Mouse (Mus musculus) left cerebral cortex, adult 18-20 months (tissue): ENCODE results near the gene Gm42742. TPM values are rescaled to one million over a fixed set of nuclear protein-coding genes. Genes with fewer than 3 reads are reported as not detected.

Experiments
- DNase-seq, 2 experiments: peaks; one replicate each; pipeline ENCODE4 v3.0.0; 2021 to 2022; ENCODE audit warnings: low spot score in 2 of 2, mixed read lengths in 1 of 2
- microRNA-seq, 2 experiments: library from miRNA; unstranded; fragments of <30 nt; microRNA quantifications; one replicate each; pipeline ENCODE4 v1.2.0; 2021
- total RNA-seq, 2 experiments: library from RNA; stranded (reverse); gene quantifications; 2 replicates each; pipeline ENCODE4 v1.2.3; 2021

Gm42742 gene
- total RNA-seq, 2 experiments from 2014 or later = 45.7 to 55.3 TPM

DNA sequence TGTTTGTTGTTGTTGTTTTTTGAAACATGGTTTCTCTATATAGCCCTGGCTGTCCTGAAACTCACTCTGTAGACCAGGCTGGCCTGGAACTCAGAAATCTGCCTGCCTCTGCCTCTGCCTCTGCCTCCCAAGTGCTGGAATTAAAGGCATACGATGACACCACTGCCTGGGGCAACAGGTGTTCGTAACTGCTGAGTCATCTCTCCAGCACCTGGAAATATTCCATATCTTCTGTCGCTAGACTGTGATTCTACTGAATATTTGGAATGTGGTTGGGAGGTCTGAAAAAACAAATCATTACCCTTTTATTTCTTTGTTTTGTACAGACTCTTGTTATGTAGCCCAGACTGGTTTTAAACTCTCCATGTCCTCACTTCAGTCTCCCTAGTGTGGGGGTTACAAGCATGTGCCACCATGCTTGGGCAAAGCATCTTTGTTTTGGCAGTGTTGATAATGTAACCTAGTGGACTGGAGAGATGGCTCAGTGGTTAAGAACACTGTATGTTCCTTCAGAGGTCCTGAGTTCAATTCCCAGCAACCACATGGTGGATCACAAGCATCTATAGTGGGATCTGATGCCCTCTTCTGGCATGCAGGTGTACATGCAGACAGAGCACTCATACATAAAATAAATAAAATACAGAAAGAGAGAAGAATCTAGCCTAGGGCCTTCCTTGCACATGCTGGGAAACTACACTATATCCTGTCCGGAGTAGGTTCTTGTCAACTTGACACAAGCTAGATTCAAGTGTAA is 16.6 kb downstream of the Gm42742 start:
- DNase-seq = no peak

DNA sequence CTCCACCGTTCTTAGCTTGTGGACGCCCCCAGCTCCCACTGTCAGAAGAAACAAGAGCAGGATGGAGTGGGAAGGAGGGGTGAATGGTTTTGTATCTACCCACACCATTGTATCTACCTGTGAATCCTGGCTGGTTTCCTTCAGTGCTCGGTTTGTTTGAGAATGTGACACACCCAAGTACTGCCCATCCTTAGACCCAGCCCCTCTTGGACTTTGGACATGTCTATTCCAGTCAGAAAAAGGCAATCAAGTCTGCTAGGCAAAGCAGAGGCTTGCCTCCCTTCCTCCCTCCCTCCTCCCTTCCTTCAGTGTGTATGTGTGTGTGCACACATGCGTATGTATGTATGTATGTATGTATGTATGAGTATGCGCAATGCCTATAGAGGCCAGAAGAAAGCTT is 17.3 kb downstream of the Gm42742 start:
- no peak for DNase-seq

DNA sequence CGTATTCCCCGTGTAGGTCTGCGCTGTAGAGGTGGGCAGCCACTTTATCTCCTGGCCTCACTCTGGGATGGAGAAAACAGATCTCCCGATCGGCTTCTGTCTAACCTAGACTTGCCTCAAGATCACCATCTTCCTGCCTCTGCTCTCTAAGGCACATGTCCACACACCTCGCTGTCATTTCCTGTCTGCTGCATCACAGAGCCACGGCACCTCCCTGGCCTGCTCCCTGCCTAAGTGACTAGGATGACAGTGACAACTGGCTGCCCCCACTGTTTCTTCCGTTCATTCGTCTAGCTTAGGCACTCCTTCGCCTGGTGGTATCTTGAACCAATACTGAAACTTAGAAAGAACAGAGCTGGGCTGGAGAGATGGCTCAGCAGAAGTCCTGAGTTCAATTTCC is 21.3 kb downstream of the Gm42742 start:
- DNase-seq = no peak

DNA sequence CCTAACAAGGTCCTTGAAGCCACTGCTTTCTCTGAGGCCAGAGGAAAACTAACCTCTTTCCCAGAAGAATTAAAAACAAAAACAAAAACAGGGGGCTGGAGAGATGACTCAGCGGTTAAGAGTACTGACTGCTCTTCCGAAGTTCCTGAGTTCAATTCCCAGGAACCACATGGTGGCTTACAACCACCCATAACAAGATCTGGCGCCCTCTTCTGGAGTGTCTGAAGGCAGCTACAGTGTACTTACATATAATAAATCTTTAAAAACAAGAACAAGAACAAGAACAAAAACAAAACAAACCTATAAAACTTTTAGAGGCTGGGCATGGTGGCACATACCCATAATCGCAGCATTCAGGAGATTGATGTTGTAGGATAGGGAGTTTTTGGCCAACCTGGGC is 24.4 kb downstream of the Gm42742 start:
- DNase-seq = no peak

DNA sequence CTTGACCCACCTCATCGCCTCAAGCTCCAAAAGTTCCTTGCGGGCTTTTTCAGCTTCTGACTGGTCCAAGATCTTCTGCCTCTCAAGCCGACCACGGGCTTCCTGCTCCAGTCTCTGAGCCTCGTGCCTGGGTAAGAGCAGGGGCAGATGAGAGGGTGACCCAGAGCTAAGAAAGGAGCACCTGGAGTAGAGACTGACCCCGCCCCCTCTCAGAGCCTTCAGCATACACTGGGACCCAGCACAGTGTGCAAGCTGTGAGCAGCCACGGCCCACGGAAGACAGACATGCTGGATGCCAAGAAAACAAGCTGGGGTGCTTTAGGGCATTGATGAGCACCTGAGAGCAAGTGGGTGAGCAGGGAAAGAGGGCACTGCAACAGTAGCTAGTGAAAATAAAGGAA is 32.1 kb downstream of the Gm42742 start:
- no peak for DNase-seq

DNA sequence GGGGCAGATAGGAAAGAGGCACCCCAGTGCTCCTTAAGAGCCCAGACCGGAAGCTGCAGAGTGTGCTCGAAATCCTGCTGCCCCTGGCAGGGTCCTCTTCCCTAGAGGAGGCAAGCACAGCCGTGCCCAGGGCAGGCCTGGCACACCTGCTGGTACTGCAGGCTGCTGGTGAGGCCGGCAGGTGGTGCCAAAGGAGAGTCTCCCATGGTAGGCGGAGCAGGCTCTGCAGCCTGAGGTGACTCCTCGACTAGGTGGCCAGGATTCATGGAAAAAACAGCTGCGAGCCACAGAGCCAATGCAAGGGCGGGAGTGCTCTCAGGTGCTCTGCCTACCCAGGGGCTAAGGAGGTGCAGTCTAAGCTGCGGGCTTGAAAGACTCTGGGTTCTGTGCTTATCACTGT is 34.6 kb downstream of the Gm42742 start:
- DNase-seq = peak; percentile 42 to 43

DNA sequence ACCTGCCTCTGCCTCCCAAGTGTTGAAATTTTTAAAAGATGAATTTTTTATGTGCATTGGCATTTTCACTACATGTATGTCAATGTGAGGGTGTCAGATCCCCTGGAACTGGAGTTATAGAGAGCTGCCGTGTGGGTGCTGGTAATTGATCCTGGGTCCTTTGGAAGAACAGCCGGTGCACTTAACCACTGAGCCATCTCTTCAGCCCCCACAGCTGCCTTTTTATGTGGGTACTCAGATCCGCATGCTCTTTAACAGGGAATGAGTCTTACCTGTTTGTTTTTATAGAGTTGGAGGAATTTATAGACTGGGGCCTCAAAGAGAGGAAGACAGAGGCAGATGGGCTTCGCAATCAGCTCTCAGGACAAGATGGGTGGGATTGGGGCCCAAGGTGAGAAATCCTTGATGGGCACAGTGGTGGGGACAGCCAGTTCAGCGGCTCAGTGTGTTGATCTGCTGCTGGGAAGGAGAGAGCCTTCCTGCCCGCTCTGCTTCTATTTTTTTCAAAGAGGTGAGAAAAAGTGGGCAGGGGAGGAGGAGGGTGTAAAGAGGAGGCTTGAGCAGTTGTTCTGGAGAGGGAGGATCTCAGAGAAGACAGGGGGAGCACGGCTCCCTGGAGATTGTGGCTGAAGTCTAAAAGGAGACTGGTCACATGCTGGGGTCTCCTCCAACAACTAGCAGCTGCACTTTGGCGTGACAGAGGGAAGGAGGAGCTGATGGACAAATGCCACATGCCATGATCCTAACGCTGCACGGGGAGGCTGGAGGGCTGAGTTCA is 36.0 kb downstream of the Gm42742 start:
- peak; percentile 58 to 72 for DNase-seq

DNA sequence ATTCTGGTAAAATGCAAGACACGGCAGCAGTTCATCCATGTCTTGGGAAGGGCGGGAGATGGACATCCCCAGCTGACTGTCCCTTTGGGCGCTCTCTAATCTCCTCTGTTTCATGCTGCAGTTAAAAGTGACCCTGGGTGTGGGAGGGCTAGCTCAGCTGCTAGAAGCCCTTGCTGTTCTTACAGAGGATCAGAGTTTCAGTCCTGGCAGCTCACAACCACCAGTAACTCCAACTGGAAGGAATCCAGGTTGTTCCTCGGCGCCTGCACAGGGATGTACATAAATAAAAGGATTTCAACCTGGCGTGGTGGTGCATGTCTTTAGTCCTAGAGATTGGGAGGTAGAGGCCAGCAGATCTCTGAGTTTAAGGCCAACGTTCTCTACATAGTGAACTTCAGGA is 37.8 kb downstream of the Gm42742 start:
- DNase-seq = no peak

DNA sequence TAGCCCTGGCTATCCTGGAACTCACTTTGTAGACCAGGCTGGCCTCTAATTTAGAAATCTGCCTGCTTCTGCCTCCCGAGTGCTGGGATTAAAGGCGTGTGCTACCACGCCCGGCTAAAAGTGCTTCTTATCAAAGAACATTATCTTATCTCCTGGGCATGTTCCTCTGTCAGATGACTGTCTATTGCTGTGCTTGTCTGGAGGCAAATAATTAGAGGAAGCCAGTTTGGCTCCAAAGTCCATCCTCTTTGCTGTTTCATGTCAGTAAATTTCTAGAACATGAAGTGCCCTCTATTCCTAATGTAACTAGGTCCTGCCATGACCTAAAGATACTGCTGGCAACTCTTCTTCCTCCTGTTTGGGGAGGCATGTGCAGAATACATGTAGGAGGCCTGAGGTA is 38.8 kb downstream of the Gm42742 start:
- no peak for DNase-seq

DNA sequence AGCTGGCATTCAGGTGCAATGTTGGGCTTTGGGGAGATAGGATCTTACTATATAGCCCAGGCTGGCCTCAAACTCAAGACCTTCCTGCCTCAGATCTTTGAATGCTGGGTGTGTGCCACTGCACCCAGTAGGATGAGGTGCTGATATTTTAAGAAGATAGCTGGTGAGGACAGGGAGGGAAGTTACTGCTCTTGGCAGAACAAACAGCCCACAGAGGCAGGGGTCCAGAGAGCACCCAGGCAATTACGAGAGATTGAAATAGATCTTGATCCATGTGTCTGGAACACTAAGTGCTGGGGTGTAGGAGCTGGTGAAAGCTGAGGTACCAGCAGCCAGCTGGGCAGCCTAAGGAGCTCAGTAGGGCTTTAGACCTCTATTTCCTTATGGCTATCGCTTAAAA is 39.3 kb downstream of the Gm42742 start:
- DNase-seq = no peak

DNA sequence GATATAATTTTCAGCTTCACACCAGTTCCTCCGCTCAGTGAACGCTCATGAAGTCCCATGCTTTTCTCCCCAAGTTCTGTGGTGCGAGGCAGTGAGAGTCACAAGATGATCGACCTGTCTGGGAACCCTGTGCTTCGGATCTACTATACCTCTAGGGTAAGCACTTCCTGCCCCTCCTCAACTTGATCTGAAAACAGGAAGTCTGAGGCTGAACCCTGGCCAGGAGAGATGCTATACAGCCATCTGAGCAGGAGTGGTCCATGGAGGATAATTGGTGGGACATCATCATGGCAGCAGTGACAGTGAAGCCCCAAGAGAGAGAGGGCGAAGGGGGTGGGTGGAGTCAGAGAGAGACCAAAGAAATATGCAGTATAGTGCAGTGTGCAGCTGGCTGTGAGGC is 42.1 kb downstream of the Gm42742 start:
- DNase-seq = no peak

DNA sequence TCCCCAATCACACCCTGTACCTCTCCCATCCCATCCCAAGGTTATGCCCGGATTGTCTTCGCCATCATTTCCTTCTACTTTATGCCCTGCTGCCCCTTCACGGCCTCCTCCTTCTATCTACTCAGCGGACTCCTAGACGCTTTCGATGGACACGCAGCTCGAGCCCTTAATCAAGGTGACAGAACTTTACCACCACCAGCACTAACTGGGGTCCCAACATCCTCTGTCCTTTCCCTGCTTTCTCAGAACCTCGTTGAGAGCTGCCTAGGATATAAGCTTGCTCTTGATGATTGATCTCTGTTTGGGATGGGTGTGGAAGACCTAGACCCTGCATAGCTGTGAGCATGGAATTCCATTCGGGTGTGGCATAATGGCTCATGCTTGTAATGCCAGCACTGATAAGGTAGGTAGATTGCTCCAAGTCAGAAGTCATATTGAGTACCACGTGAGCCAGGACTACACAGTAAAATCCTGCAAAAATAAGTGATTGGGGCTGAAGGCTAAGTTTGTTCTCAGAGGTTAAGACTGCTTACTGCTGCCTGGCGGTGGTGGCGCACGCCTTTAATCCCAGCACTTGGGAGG is 43.9 kb downstream of the Gm42742 start:
- no peak for DNase-seq

DNA sequence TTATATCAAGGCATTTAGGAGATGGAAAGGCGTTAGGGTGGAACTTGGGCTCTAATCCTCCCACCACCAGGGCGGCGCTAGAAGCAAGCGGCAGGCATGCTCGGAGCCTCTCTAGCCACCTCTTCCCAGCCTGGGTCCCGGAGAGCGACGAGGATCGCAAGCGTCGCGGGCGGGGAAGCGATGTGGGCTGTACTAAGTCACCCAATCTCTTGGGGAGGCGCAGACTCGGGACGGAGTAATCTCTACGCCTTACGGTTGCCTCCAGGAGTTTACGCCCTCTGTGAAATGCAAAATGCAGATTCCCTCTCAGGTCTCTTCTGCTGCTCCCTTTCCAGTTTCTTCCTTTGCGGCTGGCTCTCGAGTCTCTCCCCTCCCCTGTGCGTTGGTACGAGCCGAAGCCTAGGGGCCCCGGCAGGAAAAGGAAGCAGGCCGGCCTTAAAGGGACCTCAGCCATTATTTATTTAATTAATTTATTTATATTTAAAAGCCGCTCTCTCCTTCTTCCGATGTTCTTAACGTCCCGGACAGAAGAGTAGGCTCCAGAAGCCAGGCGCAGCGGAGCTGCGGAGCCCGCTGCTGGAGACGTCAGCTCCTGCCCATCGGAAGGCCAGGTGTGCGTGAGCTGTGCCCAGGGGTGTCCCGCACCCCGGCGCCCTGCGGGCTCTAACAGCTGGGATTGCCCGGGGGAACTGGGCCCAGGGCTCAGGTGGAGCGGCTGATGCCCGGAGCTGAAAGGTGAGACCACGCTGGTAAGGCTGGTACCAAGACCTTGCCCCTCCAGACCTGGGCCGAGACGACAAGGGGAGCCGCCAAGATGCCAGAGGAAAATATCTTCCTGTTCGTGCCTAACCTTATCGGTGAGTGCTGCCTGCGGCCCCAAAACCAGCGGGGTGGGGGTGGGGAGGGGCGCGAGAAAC is 44.7 kb downstream of the Gm42742 start, which contains the start of gene Cdiptos:
Gene Cdiptos (minus strand): TSS at position 149 of the 917 bp plus-strand sequence.
- peak; percentile 97 to 98 for DNase-seq

DNA sequence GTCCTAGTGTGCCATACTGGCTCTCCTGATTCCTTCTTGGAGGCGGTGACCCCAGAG is 45.2 kb downstream of the Gm42742 start, which contains the start of gene Cdipt:
Gene Cdipt (plus strand): TSS at position 22 of the 57 bp plus-strand sequence.
- DNase-seq = no peak

DNA sequence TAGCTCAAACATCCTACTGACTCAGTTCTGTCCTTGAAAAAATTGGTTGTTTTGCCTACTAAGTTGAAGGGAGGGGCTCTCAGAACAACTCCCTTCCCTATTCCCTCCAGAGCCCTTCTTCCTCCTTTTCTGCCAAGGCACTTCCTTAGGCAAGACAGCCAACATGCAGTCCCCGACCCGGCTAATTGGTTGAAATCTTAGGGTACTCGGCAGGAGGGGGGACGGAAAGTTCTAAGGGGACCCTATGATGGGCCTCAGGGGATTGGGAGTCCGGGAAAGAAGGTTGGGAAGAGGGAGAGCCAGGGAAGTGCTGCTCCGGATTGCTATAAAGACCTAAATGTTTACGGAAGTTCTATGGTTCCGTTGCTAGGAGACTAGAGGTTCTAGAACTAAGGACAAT is 45.4 kb downstream of the Gm42742 start:
- no peak for DNase-seq

DNA sequence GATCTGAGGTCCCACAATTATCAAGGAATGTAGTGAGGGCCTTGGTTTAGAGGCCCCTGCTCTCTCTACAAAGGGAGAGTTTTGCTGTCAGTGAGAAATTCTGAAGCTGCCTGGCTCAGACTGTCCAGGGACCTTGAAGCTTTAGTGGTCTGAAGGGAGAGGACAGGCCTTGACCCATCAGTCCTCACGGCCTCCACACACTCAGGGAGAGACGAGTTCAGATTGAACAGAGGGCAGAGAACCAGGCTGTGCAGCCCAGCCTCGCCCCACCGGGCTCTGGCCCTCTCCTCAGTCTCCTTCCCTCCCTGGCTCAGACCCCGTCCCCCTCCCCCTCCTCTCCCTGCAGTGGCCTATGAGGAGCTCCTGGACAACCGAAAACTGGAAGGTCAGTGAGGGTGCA is 53.5 kb downstream of the Gm42742 start:
- DNase-seq = no peak

DNA sequence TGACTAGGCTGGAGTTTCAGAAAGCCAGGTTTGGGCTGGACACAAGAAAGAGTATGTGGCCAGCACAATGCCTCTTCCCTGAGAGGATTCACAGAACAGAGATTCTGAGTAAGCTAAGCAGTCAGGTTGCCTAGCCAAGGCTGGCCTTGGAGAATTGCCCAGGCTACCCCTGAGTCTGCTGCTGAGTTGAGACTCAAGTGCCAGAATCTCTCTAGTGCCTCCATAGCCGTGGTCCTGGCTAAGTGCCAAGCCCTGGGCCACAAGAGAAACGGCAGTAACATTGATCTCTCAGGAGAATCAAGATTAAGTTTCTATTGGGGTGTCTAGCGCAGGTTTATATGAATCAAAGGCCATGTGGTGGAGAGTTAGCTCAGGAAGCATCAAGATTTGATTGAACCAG is 55.3 kb downstream of the Gm42742 start:
- DNase-seq = no peak

Small RNA genes lying within 50 kb of the gene (microRNA-seq; reads per million reads assigned to microRNA genes)
- gene Gm44343 = 0 reads per million in 2 experiments

Other genes with a start within 250 kb of the Gm42742 start
- gene Ypel3, start 244.1 kb downstream of the Gm42742 start, total RNA-seq = 100 to 1,000 TPM; 282 to 325 TPM
- gene Tbx6, start 239.6 kb downstream of the Gm42742 start, total RNA-seq = under 1 TPM; 0.56 to 0.63 TPM
- gene Ppp4c, start 228.6 kb downstream of the Gm42742 start, total RNA-seq = 10 to 100 TPM; 48.3 to 48.5 TPM
- 10 to 100 TPM; 63.0 to 65.5 TPM for gene Fam57b, start 223.4 kb downstream of the Gm42742 start, total RNA-seq
- not detected for gene 4930451I11Rik, start 189.5 kb downstream of the Gm42742 start, total RNA-seq
- 10 to 100 TPM; 55.8 to 56.1 TPM for gene Doc2a, start 173.7 kb downstream of the Gm42742 start, total RNA-seq
- gene Hirip3, start 159.1 kb downstream of the Gm42742 start, total RNA-seq = 10 to 100 TPM; 29.0 to 31.9 TPM
- 10 to 100 TPM; 54.0 to 54.6 TPM for gene Ino80e, start 158.7 kb downstream of the Gm42742 start, total RNA-seq
- gene Taok2, start 136.4 kb downstream of the Gm42742 start, total RNA-seq = 100 to 1,000 TPM; 150 to 163 TPM
- 10 to 100 TPM; 19.6 to 23.3 TPM for gene Tmem219, start 98.2 kb downstream of the Gm42742 start, total RNA-seq
- gene Kctd13, start 92.2 kb downstream of the Gm42742 start, total RNA-seq = 100 to 1,000 TPM; 136 to 158 TPM
- 10 to 100 TPM; 39.7 to 43.3 TPM for gene Asphd1, start 71.5 kb downstream of the Gm42742 start, total RNA-seq
- gene Sez6l2, start 70.5 kb downstream of the Gm42742 start, total RNA-seq = 100 to 1,000 TPM; 407 to 416 TPM
- gene Cdipt, start 45.2 kb downstream of the Gm42742 start, total RNA-seq = 100 to 1,000 TPM; 171 to 180 TPM
- gene Cdiptos, start 45.0 kb downstream of the Gm42742 start, total RNA-seq = under 1 TPM in 1 of 2 experiments, not detected in 1; 0.45 TPM
- gene Mvp, start 6.5 kb downstream of the Gm42742 start, total RNA-seq = 1 to 10 TPM; 8.6 to 9.5 TPM
- gene Pagr1b, start 4.6 kb downstream of the Gm42742 start, total RNA-seq = not detected
- 10 to 100 TPM; 18.7 to 35.6 TPM for gene Pagr1a, start 3.7 kb downstream of the Gm42742 start, total RNA-seq
- 100 to 1,000 TPM; 202 to 211 TPM for gene Prrt2, start 114 bp upstream of the Gm42742 start, total RNA-seq
- gene Maz, start 5.9 kb upstream of the Gm42742 start, total RNA-seq = 100 to 1,000 TPM; 205 to 207 TPM
- gene Kif22, start 21.4 kb upstream of the Gm42742 start, total RNA-seq = 1 to 10 TPM; 3.6 to 5.7 TPM
- gene Zg16, start 66.2 kb upstream of the Gm42742 start, total RNA-seq = not detected
- 1 to 10 TPM; 1.1 to 1.6 TPM for gene AI467606, start 70.3 kb upstream of the Gm42742 start, total RNA-seq
- under 1 TPM; 0.54 to 0.63 TPM for gene Qprt, start 101.1 kb upstream of the Gm42742 start, total RNA-seq
- gene Spn, start 116.7 kb upstream of the Gm42742 start, total RNA-seq = under 1 TPM; 0.09 to 0.16 TPM
- 10 to 100 TPM; 88.0 to 90.2 TPM for gene Cd2bp2, start 175.0 kb upstream of the Gm42742 start, total RNA-seq
- 10 to 100 TPM; 90.8 to 94.1 TPM for gene Tbc1d10b, start 187.4 kb upstream of the Gm42742 start, total RNA-seq
- 1 to 10 TPM; 2.1 to 3.0 TPM for gene Mylpf, start 187.8 kb upstream of the Gm42742 start, total RNA-seq
- 10 to 100 TPM; 21.3 to 22.1 TPM for gene Zfp553, start 212.0 kb upstream of the Gm42742 start, total RNA-seq
- gene Sept1, start 212.0 kb upstream of the Gm42742 start, total RNA-seq = 1 to 10 TPM; 4.4 to 4.5 TPM
- 10 to 100 TPM; 55.2 to 57.9 TPM for gene Zfp771, start 223.2 kb upstream of the Gm42742 start, total RNA-seq
- gene Dctpp1, start 239.6 kb upstream of the Gm42742 start, total RNA-seq = 10 to 100 TPM; 20.8 to 23.2 TPM